Mouse (Mus musculus): ENCODE data around the gene Gsdma. TPM values are rescaled to one million over a fixed set of nuclear protein-coding genes. Genes with fewer than 3 reads are reported as not detected.
"Not testable (repeated sequence)": the region's sequence is repeated elsewhere in the genome, so short reads cannot be mapped to it uniquely, and the experiment has no call there.

Gsdma gene
- total RNA-seq (2012; rRNA removed), result not detected in 2 replicates
- total RNA-seq (2014; rRNA removed), result not detected in 2 replicates
- 0.08 and 0.10 TPM in 2 replicates for polyA plus RNA-seq (2012; ENCODE audit: insufficient read length, low read depth)

DNA sequence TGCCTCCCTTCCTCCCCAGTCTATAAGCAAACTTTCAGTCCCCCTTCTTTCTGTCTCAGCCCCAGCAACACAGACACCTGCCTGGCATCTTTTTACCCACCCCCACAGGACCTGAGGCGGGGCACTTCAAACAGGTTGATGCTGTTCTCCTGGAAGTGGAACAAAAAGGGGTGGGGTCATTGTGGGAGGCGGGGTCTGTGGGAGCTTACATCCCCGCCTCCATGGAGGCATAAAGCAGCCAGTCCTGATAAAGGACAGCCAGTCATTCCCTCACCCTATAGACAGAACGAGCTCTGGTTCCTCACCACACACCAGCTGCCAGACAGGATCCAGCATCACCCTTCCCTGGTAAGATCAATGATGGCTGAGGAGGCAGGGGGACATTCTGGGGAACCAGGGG, at the start of gene Gsdma:
Gsdma (plus strand) TSS at position 261 of the 400 bp plus-strand sequence.
- Histone ChIP-seq H3K27ac (ENCODE audit: insufficient read depth, low read depth) (no peak within 1 kb of the TSS), H3K4me1 (ENCODE audit: control insufficient read depth in 1 of 2, insufficient read depth in 2 of 2) (peaks cover 4 to 11% of the 10 kb centered on the region in 2 experiments; a peak in 3 of 4 replicates), H3K4me2 (ENCODE audit: insufficient read depth, low read depth, poor library complexity, severe bottlenecking) (no peak within 1 kb of the TSS), H3K4me3 (replicated peaks in 1 of 3; ENCODE audit: low read depth in 2 of 3, low read length in 2 of 3, poor library complexity in 1 of 3) (no peak within 1 kb of the TSS), H3K27me3 (replicated peaks) (peaks cover 70% of the 10 kb centered on the region), H3K36me3 (replicated peaks in 1 of 2; ENCODE audit: control insufficient read depth in 1 of 2, insufficient read depth in 1 of 2, low read length in 1 of 2) (no peaks in the 10 kb centered on the region), H3K79me2 (replicated peaks; ENCODE audit: control insufficient read depth, extremely low read depth, insufficient read depth, poor library complexity, severe bottlenecking) (no peaks in the 10 kb centered on the region), H3K9me3 (replicated peaks; ENCODE audit: low read length) (no peaks in the 10 kb centered on the region), H3K9ac (ENCODE audit: insufficient read depth, low read depth) (no peak within 1 kb of the TSS)
- TF ChIP-seq IRF4 (IDR thresholded peaks at IDR 0.05; ENCODE audit: low read depth, low read length) (no peak), NELFE (IDR thresholded peaks at IDR 0.05; ENCODE audit: low read depth, low read length) (no peak), TBP (conservative IDR thresholded peaks at IDR 0.05; ENCODE audit: low read depth, low read length) (no peak), TCF12 (IDR thresholded peaks at IDR 0.05; ENCODE audit: low read depth, low read length) (no peak), MAX (IDR thresholded peaks at IDR 0.05; ENCODE audit: low read length) (no peak), CHD1 (IDR thresholded peaks at IDR 0.05; ENCODE audit: low read depth, low read length) (no peak), ZC3H11A (IDR thresholded peaks at IDR 0.05; ENCODE audit: low read depth, low read length) (no peak), KAT2A (IDR thresholded peaks at IDR 0.05; ENCODE audit: insufficient replicate concordance, low read length) (no peak), E2F4 (IDR thresholded peaks at IDR 0.05; ENCODE audit: insufficient replicate concordance, low read depth, low read length) (no peak), JUN (IDR thresholded peaks at IDR 0.05; ENCODE audit: insufficient read depth, low read depth, low read length) (no peak), BHLHE40 (IDR thresholded peaks at IDR 0.05; ENCODE audit: low read depth, low read length) (no peak), NRF1 (IDR thresholded peaks at IDR 0.05; ENCODE audit: low read depth, low read length) (no peak), EP300 (IDR thresholded peaks at IDR 0.05; ENCODE audit: low read length) (no peak), MYC (IDR thresholded peaks at IDR 0.05; ENCODE audit: low read depth, low read length) (no peak), ZNF384 (IDR thresholded peaks at IDR 0.05; ENCODE audit: low read depth, low read length) (no peak), ELF1 (IDR thresholded peaks at IDR 0.05; ENCODE audit: low read depth, low read length) (no peak), SMC3 (IDR thresholded peaks at IDR 0.05; ENCODE audit: low read depth, low read length) (no peak)
- DNase-seq (ENCODE audit: extremely low read depth), result no peak
- in situ Hi-C loops (cut with MboI; ENCODE audit: low pct_ligation_motif_present, low pct_unique_long_range_greater_than_20kb, low sequenced_read_pairs), result loop anchor here (5.0 kb wide), 1 partner anchor 197 kb away; no protein-coding TSS in a partner anchor
- dilution Hi-C loops (cut with MboI; ENCODE audit: extremely low pct_ligation_motif_present, extremely low pct_unique_long_range_greater_than_20kb, low sequenced_read_pairs), result no loop called here

DNA sequence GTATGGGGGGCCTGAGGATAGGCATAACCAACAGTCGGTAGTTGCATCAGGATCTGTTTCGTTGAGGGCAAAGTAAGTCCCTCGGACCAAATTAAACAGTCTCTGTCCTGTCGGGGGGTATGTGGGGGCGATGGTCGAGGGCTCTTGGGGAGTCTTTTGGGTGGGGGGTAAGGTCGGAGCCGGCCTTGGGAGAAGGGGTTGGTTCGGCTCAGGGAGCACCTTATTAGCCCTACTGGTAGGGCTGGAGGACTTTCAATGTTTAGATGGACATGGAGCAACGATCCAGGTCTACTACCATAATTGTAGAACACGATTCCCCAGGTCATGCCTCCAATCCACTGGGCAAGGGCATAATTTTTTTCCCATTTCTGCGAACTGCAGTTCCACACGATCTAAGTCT, 43.4 kb upstream of the Gsdma start:
- no peak overlapping the region for H3K27ac ChIP-seq (ENCODE audit: insufficient read depth, low read depth)
- no peak overlapping the region for H3K9ac ChIP-seq (ENCODE audit: insufficient read depth, low read depth)
- H3K4me1 ChIP-seq (ENCODE audit: control insufficient read depth in 1 of 2, insufficient read depth in 2 of 2), result no peaks in the 10 kb centered on the region
- dilution Hi-C loops (cut with MboI; ENCODE audit: extremely low pct_ligation_motif_present, extremely low pct_unique_long_range_greater_than_20kb, low sequenced_read_pairs) (no loop called here), in situ Hi-C loops (cut with MboI; ENCODE audit: low pct_ligation_motif_present, low pct_unique_long_range_greater_than_20kb, low sequenced_read_pairs) (no loop called here)
- DNase-seq (ENCODE audit: extremely low read depth), result no peak
- H3K36me3 ChIP-seq (replicated peaks in 1 of 2; ENCODE audit: control insufficient read depth in 1 of 2, insufficient read depth in 1 of 2, low read length in 1 of 2), result no peaks in the 10 kb centered on the region
- no peak for TF ChIP-seq MAZ (IDR thresholded peaks at IDR 0.05; ENCODE audit: low read depth, low read length)
- no peak for TF ChIP-seq GABPA (IDR thresholded peaks at IDR 0.05; ENCODE audit: insufficient replicate concordance, low read depth, low read length)
- no peak for TF ChIP-seq UBTF (IDR thresholded peaks at IDR 0.05; ENCODE audit: low read depth, low read length)
- no peak for TF ChIP-seq ETS1 (conservative IDR thresholded peaks at IDR 0.05; ENCODE audit: low read depth, low read length)
- TF ChIP-seq POLR2AphosphoS2 (IDR thresholded peaks at IDR 0.05; ENCODE audit: low read depth, low read length), result no peak
- no peak for TF ChIP-seq E2F4 (IDR thresholded peaks at IDR 0.05; ENCODE audit: insufficient replicate concordance, low read depth, low read length)
- TF ChIP-seq ZC3H11A (IDR thresholded peaks at IDR 0.05; ENCODE audit: low read depth, low read length), result no peak
- TF ChIP-seq SIN3A (IDR thresholded peaks at IDR 0.05; ENCODE audit: low read length), result no peak
- no peak for TF ChIP-seq NELFE (IDR thresholded peaks at IDR 0.05; ENCODE audit: low read depth, low read length)
- no peak for TF ChIP-seq TBP (conservative IDR thresholded peaks at IDR 0.05; ENCODE audit: low read depth, low read length)
- TF ChIP-seq NRF1 (IDR thresholded peaks at IDR 0.05; ENCODE audit: low read depth, low read length), result no peak
- peaks cover 14% of the 10 kb centered on the region for H3K9me3 ChIP-seq (replicated peaks; ENCODE audit: low read length)
- no peaks in the 10 kb centered on the region for H3K79me2 ChIP-seq (replicated peaks; ENCODE audit: control insufficient read depth, extremely low read depth, insufficient read depth, poor library complexity, severe bottlenecking)
- H3K27me3 ChIP-seq (replicated peaks), result peaks cover 8% of the 10 kb centered on the region
- no peak overlapping the region for H3K4me3 ChIP-seq (replicated peaks in 1 of 3; ENCODE audit: low read depth in 2 of 3, low read length in 2 of 3, poor library complexity in 1 of 3)
- H3K4me2 ChIP-seq (ENCODE audit: insufficient read depth, low read depth, poor library complexity, severe bottlenecking), result no peak overlapping the region

DNA sequence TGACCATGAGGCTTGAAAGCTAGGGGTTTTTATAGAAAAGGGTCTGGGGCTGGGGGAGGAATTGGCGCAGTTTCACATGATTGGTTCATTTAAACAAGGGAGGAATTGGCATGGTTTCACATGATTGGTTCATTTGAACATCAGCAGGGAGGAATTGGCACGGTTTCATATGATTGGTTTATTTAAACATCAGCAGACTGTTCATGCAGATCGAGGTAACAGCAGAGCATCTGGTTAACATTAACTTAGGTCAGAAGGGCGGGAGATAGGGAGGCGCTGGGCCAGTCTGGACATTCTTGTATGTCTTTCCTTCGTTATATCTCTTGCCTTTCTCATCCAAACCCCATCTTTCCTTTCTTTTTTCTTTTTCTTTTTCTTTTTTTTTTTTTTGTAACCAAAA, 40.2 kb upstream of the Gsdma start:
- H3K4me3 ChIP-seq (replicated peaks in 1 of 3; ENCODE audit: low read depth in 2 of 3, low read length in 2 of 3, poor library complexity in 1 of 3); DNase-seq (ENCODE audit: extremely low read depth); H3K9ac ChIP-seq (ENCODE audit: insufficient read depth, low read depth); H3K79me2 ChIP-seq (replicated peaks; ENCODE audit: control insufficient read depth, extremely low read depth, insufficient read depth, poor library complexity, severe bottlenecking); H3K36me3 ChIP-seq (replicated peaks in 1 of 2; ENCODE audit: control insufficient read depth in 1 of 2, insufficient read depth in 1 of 2, low read length in 1 of 2); H3K27ac ChIP-seq (ENCODE audit: insufficient read depth, low read depth); H3K4me1 ChIP-seq (ENCODE audit: control insufficient read depth in 1 of 2, insufficient read depth in 2 of 2); in situ Hi-C loops (cut with MboI; ENCODE audit: low pct_ligation_motif_present, low pct_unique_long_range_greater_than_20kb, low sequenced_read_pairs); H3K4me2 ChIP-seq (ENCODE audit: insufficient read depth, low read depth, poor library complexity, severe bottlenecking); dilution Hi-C loops (cut with MboI; ENCODE audit: extremely low pct_ligation_motif_present, extremely low pct_unique_long_range_greater_than_20kb, low sequenced_read_pairs): not testable (repeated sequence)
- Histone ChIP-seq H3K27me3 (replicated peaks) (peaks cover 26% of the 10 kb centered on the region), H3K9me3 (replicated peaks; ENCODE audit: low read length) (peaks cover 14% of the 10 kb centered on the region)

Measured in CH12.LX (cell line).